ENCODE assay signal across 20 mouse cellular contexts in the genomic region with DNA sequence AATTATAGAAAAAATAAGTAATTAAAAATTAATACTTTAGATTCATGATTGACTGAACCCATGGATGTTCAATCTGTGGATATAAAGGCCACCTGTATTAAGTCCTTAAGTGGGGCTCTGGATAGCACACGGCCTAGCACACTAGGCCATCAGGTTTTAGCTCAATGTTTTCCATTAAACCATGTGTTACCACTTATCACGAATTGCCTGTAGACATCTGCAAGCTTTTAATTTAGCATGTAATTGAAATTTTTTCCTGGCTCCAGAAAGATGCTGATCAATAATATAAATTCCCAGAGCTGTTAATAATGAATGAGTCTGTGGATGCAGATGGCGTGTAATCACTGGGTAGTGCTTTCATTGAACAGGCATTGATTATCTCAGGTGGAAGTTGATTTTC.
"Had no signal": no experiment of that assay in that cellular context is flagged by ENCODE, and none has a peak within 500 bp of the region (broad histone marks: within the 10 kb centered on the region; RNA-seq: fewer than 3 reads in every experiment).

No protein-coding gene starts in this region.

- H3K9ac ChIP-seq: kidney, embryonic 15.5 days; liver, embryonic 13.5 days; midbrain, embryonic 12.5 days; neural tube, embryonic 13.5 days had no signal

- DNase-seq: kidney, adult 8-10 months; kidney, postnatal 10 days; kidney, postnatal 36 days; layer of hippocampus, postnatal 36 days; liver, embryonic 13.5 days; lung, adult 2 months; lung, postnatal 14 days; lung, postnatal 4 days; right cerebral cortex, adult 18-20 months; right cerebral cortex, postnatal 14 days; right cerebral cortex, postnatal 4 days; thymus, adult 2 months; thymus, postnatal 14 days; thymus, postnatal 4 days had no signal

- H3K4me1 ChIP-seq: kidney, embryonic 15.5 days; liver, embryonic 13.5 days had no signal

- H3K27ac ChIP-seq: kidney, embryonic 15.5 days; left cerebral cortex, adult 2 months; liver, embryonic 13.5 days; stomach, postnatal 0 days had no signal

- H3K27me3 ChIP-seq: kidney, embryonic 15.5 days; liver, embryonic 13.5 days; midbrain, embryonic 12.5 days; neural tube, embryonic 13.5 days had no signal

- H3K36me3 ChIP-seq: kidney, embryonic 15.5 days; liver, embryonic 13.5 days; midbrain, embryonic 12.5 days; neural tube, embryonic 13.5 days had no signal

- H3K4me2 ChIP-seq: kidney, embryonic 15.5 days; liver, embryonic 13.5 days; midbrain, embryonic 12.5 days; neural tube, embryonic 13.5 days had no signal

- H3K4me3 ChIP-seq: kidney, embryonic 15.5 days; left cerebral cortex, adult 2 months; liver, embryonic 13.5 days; midbrain, embryonic 12.5 days; myocyte; neural tube, embryonic 13.5 days had no signal

- H3K9me3 ChIP-seq: kidney, embryonic 15.5 days; liver, embryonic 13.5 days; midbrain, embryonic 12.5 days; neural tube, embryonic 13.5 days had no signal
